ENCODE assay signal across 25 mouse cellular contexts in the genomic region with DNA sequence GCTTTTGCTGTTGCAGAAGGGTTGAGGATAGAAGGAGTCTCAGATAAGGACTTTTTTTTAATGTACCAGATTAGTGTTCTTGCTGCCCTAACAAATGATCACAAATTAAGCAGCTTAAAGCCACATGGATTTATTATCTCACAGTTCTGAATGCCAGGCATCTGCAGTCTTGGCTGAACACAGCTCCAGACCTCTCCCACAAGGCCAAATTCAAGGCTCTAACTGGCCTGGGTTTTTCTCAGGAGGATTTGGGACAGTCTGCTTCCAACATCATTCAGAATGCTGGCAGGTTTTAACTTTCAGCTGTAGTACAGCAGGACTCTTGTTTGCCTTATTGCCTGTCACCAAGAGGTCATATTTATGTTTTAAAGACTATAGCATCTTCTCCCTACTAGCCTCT.
DNase-seq lines count a peak whose midpoint lies in the region; ATAC-seq and TF ChIP-seq lines count a peak whose summit lies in the region.
"Had no signal": no experiment of that assay in that cellular context is flagged by ENCODE, and none has a peak within 500 bp of the region (broad histone marks: within the 10 kb centered on the region; RNA-seq: fewer than 3 reads in every experiment).

No protein-coding gene starts in this region.

- no peaks in the 10 kb centered on the region for H3K9me3 ChIP-seq in hindbrain, postnatal 0 days (ENCODE audit: low read length)
- no peaks in the 10 kb centered on the region for H3K9me3 ChIP-seq in hindbrain, embryonic 16.5 days (ENCODE audit: control insufficient read depth, low read length)
- no peaks in the 10 kb centered on the region for H3K9me3 ChIP-seq in limb, embryonic 10.5 days (replicated peaks)
- H3K9me3 ChIP-seq: embryonic facial prominence, embryonic 10.5 days; forebrain, embryonic 15.5 days; hindbrain, embryonic 13.5 days; limb, embryonic 13.5 days; liver, embryonic 12.5 days; neural tube, embryonic 15.5 days had no signal

- no peak for TF ChIP-seq CTCF in hindbrain, postnatal 0 days (IDR thresholded peaks at IDR 0.05; ENCODE audit: low read depth)

- H3K4me2 ChIP-seq in hindbrain, postnatal 0 days (ENCODE audit: low read depth, low read length) = no peak overlapping the region
- no peak overlapping the region for H3K4me2 ChIP-seq in hindbrain, embryonic 16.5 days (ENCODE audit: low read length)
- H3K4me2 ChIP-seq: forebrain, embryonic 15.5 days; heart, embryonic 11.5 days; hindbrain, embryonic 13.5 days; limb, embryonic 13.5 days; liver, embryonic 12.5 days; midbrain, embryonic 11.5 days; neural tube, embryonic 15.5 days had no signal

- H3K9ac ChIP-seq in hindbrain, postnatal 0 days (replicated peaks; ENCODE audit: low read length) = no peak overlapping the region
- no peak overlapping the region for H3K9ac ChIP-seq in hindbrain, embryonic 16.5 days (ENCODE audit: low read depth, low read length)
- H3K9ac ChIP-seq: forebrain, embryonic 15.5 days; hindbrain, embryonic 13.5 days; limb, embryonic 13.5 days; liver, embryonic 12.5 days; neural tube, embryonic 15.5 days had no signal

- no peaks in the 10 kb centered on the region for H3K27me3 ChIP-seq in hindbrain, postnatal 0 days (ENCODE audit: insufficient read depth, low read length)
- H3K27me3 ChIP-seq in hindbrain, embryonic 16.5 days (replicated peaks; ENCODE audit: control insufficient read depth, insufficient read depth, low read length) = no peaks in the 10 kb centered on the region
- H3K27me3 ChIP-seq in limb, embryonic 10.5 days (ENCODE audit: low read depth, poor library complexity, severe bottlenecking) = no peaks in the 10 kb centered on the region
- H3K27me3 ChIP-seq: forebrain, embryonic 15.5 days; hindbrain, embryonic 13.5 days; limb, embryonic 13.5 days; liver, embryonic 12.5 days; neural tube, embryonic 15.5 days had no signal

- peak; percentile 32 for DNase-seq in adrenal gland, adult 8-10 months
- no peak for DNase-seq in adrenal gland, adult 18-20 months (ENCODE audit: low spot score in 2 of 2)
- peak; percentile 11 for DNase-seq in hindbrain, postnatal 0 days (ENCODE audit: low spot score)
- DNase-seq in testis, postnatal 14 days (ENCODE audit: low spot score) = peak; percentile 4
- no peak for DNase-seq in testis, postnatal 10 days (ENCODE audit: low spot score)
- no peak for DNase-seq in limb, embryonic 10.5 days (ENCODE audit: low spot score)
- DNase-seq: cerebellum, adult 2 months; gastrocnemius, postnatal 10 days; heart, adult 11 months; kidney, adult 2 months; kidney, postnatal 10 days; lung, adult 18-20 months; lung, postnatal 10 days; right cerebral cortex, adult 18-20 months; right cerebral cortex, postnatal 4 days had no signal

- H3K4me3 ChIP-seq in hindbrain, postnatal 0 days (ENCODE audit: low read length) = no peak overlapping the region
- H3K4me3 ChIP-seq in hindbrain, embryonic 16.5 days (ENCODE audit: low read length) = no peak overlapping the region
- H3K4me3 ChIP-seq in limb, embryonic 10.5 days = no peak overlapping the region
- H3K4me3 ChIP-seq: embryonic facial prominence, embryonic 10.5 days; forebrain, embryonic 15.5 days; hindbrain, embryonic 13.5 days; limb, embryonic 13.5 days; liver, embryonic 12.5 days; neural tube, embryonic 15.5 days had no signal

- no peak for ATAC-seq in hindbrain, postnatal 0 days
- no peak for ATAC-seq in hindbrain, embryonic 16.5 days
- ATAC-seq: CD4-positive, CD25-positive, alpha-beta regulatory T cell, adult 4 months; forebrain, embryonic 15.5 days; liver, embryonic 12.5 days had no signal

- H3K27ac ChIP-seq in hindbrain, postnatal 0 days = no peak overlapping the region
- H3K27ac ChIP-seq in hindbrain, embryonic 16.5 days (ENCODE audit: low read depth, low read length) = no peak overlapping the region
- no peak overlapping the region for H3K27ac ChIP-seq in limb, embryonic 10.5 days
- H3K27ac ChIP-seq: embryonic facial prominence, embryonic 10.5 days; forebrain, embryonic 15.5 days; hindbrain, embryonic 13.5 days; limb, embryonic 13.5 days; liver, embryonic 12.5 days; neural tube, embryonic 15.5 days had no signal

- H3K4me1 ChIP-seq in hindbrain, postnatal 0 days (ENCODE audit: insufficient read depth, low read length) = no peaks in the 10 kb centered on the region
- no peaks in the 10 kb centered on the region for H3K4me1 ChIP-seq in hindbrain, embryonic 16.5 days (ENCODE audit: control insufficient read depth, insufficient read depth, low read depth, low read length)
- no peaks in the 10 kb centered on the region for H3K4me1 ChIP-seq in limb, embryonic 10.5 days
- H3K4me1 ChIP-seq: embryonic facial prominence, embryonic 10.5 days; forebrain, embryonic 15.5 days; hindbrain, embryonic 13.5 days; limb, embryonic 13.5 days; liver, embryonic 12.5 days; neural tube, embryonic 15.5 days had no signal

- H3K36me3 ChIP-seq in hindbrain, postnatal 0 days (ENCODE audit: insufficient read depth, low read length) = no peaks in the 10 kb centered on the region
- no peaks in the 10 kb centered on the region for H3K36me3 ChIP-seq in hindbrain, embryonic 16.5 days (ENCODE audit: control insufficient read depth, insufficient read depth, low read length)
- no peaks in the 10 kb centered on the region for H3K36me3 ChIP-seq in limb, embryonic 10.5 days
- H3K36me3 ChIP-seq: embryonic facial prominence, embryonic 10.5 days; forebrain, embryonic 15.5 days; hindbrain, embryonic 13.5 days; limb, embryonic 13.5 days; liver, embryonic 12.5 days; neural tube, embryonic 15.5 days had no signal

Comparison
In these comparisons a context has a peak if more than half of its experiments do, and no peak if none do; other contexts are left out.
1. DNase-seq: peak in adrenal gland, adult 8-10 months (single experiment), hindbrain, postnatal 0 days (single experiment) and testis, postnatal 14 days (single experiment); none in adrenal gland, adult 18-20 months (0 of 2), testis, postnatal 10 days (single experiment) and limb, embryonic 10.5 days (single experiment).